Mouse (Mus musculus): ENCODE data around the gene Lamb3.
A peak's percentile ranks its signal among the peaks of the same experiment; 100 is the strongest.

Gene Lamb3

GRCm38 (mm10) chr1:193207503-193207902, at the start of gene Lamb3:
TSS of gene Lamb3 (plus strand) at chr1:193207699.
- no peak for DNase-seq (ENCODE audit: low spot score in 2 of 2)

DNA sequence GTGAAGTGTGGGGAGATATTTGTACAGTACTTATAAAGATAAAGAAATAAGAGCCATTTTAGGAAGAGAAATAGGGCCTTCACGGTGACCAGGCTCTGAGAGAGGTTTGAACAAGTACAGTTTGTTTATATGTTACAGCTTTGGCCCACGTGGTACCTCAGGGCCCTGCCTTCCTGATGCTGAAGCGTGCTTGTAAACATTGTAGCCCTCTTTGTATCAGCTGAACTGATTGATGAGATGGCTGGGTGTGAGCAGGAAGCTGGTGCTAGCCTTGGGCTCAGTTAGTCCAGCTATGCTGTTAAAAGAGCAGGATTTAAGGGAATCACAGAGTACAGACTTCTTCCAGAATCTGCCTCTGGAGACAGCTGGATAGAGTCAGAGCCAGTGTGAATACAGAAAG, 48.3 kb upstream of the Lamb3 start:
- no peak for DNase-seq (ENCODE audit: low spot score in 2 of 2)

GRCm38 (mm10) chr1:193159613-193160012, 47.9 kb upstream of the Lamb3 start:
- peak in 1 of 2 experiments; percentile 54 for DNase-seq (ENCODE audit: low spot score in 2 of 2)

- peak in 1 of 2 experiments; percentile 52 for DNase-seq (ENCODE audit: low spot score in 2 of 2)
These were observed 47.0 kb upstream of the Lamb3 start for GRCm38 (mm10) chr1:193160317-193161032.

DNA sequence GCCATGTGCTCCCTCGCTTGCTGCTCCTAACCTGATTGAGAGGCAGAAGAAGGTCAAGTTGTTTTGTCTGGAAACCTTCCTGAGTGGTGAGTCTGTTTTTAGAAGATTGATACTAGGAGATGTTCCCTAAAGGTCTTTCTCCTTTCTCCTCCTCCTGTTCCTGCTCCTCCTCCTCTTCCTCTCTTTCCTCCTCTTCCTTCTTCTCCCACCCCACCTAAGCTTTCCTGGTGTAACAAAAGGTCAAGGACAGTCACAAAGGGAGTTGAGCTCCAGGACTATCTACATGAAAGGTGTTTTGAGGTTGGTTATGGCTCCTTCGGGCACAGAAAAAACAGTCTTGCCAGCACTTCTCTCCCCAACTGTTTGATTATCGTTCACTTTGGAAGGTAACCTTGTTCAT, 39.8 kb upstream of the Lamb3 start, which contains the start of gene A130010J15Rik:
Gene A130010J15Rik, plus strand, starts transcription at position 301 of the 400 bp plus-strand sequence.
- no peak for DNase-seq (ENCODE audit: low spot score in 2 of 2)

- DNase-seq (ENCODE audit: low spot score in 2 of 2) = peak; percentile 57 to 70
These were observed 38.3 kb upstream of the Lamb3 start for GRCm38 (mm10) chr1:193169228-193169627.

DNA sequence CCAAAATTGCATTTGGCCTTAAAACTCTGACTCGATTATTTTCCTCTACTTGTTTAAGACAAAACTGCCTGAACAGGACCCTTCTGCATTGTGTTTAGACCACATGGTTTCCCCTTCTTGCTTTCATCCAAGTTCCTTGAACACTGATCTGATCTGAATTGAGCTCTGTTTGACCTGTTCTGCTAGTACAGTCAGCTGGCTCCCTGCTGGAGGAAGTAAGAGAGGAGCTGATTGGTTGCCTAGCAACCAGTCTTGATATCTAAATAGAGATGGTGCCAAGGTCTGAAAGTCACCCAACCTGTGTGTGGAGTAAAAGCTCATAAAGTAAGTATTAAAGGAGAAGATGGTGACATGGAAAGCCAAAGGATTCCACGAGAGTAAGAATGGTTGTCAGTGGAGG, 37.6 kb upstream of the Lamb3 start:
- DNase-seq (ENCODE audit: low spot score in 2 of 2) = peak in 1 of 2 experiments; percentile 49

GRCm38 (mm10) chr1:193172991-193173809, 34.3 kb upstream of the Lamb3 start:
- peak; percentile 98 for DNase-seq (ENCODE audit: low spot score in 2 of 2)

DNA sequence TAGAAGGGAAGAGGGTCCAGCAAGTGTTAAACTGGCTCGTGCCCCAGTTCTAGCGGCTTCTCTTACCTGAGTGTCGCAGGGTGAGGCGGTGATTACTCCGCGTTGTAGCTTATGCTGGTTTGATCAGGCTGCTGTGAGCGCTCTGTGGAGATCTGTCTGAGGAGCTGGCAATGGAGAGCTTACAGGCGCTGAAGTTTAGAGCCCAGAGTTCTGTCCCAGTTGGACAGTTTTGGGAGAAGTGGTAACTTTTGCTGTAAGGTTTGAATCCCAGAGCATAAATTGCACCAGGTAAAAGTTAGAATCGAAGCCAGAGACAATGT, 33.7 kb upstream of the Lamb3 start:
- DNase-seq (ENCODE audit: low spot score in 2 of 2) = no peak

DNA sequence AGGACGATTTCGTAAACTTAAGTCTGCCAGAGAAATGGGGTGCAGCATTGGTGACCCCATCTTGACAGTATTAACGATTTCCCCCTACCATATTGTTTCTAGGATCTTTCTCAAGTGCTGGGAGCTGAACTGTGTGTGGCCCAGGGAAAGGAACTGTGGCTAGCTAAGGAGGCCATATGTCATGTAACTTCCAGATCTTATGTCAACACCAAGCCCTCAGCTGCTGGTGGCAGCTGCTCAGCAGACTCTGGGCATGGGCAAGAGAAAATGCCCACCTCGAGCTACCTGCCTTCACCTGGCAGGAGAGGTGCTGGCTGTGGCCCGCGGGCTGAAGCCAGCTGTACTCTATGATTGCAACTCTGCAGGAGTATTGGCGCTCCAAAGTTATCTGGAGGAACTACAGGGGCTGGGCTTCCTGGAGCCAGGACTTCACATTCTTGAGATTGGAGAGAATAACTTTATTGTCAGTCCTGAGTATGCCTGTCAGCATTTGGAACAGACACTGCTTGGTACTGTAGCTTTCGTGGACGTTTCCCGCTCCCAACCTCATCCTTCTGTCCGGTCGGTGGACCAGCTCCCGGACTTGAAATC, 33.3 kb upstream of the Lamb3 start:
- no peak for DNase-seq (ENCODE audit: low spot score in 2 of 2)

DNA sequence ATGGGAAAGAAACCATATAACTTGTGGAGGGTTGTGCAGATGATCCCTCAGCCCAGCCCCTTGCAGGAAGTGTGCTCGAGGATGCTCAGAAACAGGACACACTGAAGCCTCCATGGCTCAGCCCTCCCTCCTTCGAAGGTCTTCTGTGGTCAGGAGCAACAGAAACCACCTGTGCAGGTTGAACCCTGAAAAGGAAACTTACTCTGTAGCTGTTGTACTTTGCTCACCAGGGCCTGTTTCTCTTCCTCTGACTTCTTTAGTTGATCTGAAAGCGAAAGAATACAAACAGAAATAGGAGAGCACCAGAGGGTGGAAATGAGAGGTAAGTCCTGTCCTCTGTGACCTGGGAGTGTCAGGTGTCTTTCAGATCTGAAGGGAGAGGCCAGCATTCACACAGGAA, 26.4 kb upstream of the Lamb3 start:
- DNase-seq (ENCODE audit: low spot score in 2 of 2) = no peak

- DNase-seq (ENCODE audit: low spot score in 2 of 2) = no peak
These were observed 19.2 kb upstream of the Lamb3 start for GRCm38 (mm10) chr1:193188257-193188656.

DNA sequence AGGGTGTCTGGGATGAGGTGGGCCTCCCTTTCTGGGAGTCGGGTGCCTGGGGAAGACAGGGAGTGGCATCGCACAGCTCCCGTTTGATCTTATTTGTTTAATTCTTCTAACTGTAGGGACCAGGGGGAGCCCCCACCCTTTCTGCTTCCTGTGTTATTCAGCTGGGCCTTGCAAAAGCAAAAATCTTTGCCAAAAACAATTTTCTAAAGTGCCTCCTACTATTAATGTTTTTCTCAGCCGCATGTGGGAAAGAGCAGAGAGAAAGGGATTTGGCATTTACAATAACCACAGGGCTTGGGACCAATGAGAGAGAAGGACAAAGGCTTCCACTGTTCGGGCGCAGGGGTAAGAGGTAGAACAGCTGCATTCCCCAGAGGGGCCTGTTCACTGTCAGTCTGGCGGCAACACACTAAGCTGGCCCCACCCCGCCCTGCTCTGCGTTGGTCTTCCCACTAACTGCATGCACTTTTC, 18.3 kb upstream of the Lamb3 start:
- DNase-seq (ENCODE audit: low spot score in 2 of 2) = peak; percentile 50 to 55

DNA sequence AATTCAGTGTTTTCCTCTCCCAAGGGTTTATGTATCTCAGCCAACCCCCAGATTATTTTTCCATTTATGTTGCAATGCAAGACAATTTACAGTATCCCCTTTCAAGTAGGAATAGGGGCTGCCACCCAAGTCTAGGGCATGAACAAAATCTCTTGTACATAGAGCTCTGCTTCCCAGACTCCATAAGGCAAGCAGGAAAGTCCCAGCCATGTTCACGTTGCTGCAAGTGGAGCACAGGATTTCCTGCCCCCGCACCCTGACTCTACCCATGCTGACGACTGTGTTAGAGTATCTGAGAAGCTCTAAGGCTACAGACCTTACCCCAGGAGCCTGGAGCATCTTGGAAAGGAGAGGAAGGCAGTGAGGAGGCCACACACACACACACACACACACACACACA, 17.7 kb upstream of the Lamb3 start:
- no peak for DNase-seq (ENCODE audit: low spot score in 2 of 2)

DNA sequence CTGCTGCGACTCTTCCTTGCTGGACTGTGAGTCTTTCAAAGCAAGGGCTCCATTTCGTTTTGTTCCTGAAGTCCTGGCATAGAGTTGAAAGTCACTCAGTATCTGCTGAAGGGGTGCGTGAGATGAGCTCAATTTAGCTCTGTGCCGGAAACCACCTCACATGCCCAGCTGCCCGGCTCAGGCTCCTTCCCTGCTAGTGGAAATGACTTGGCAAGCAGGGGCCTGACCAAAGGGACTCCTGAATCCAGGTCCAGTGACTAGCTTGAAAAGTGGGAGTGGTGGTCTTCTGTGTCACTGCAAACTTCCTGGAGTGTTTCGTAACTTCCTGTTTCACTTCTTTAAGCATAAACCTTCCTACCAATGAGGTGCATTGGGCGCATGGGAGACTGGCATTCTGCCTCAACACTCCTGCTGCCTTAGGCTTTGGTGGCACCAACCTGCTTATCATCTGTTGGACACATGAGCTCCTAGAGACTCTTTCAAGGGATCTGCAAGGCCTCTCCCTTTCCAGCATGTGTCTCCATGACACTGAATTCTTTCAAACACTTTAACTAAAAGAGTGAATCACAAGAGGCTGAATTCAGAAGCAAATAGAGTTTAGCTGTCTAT, 15.7 kb upstream of the Lamb3 start:
- no peak for DNase-seq (ENCODE audit: low spot score in 2 of 2)

GRCm38 (mm10) chr1:193194416-193195140, 12.9 kb upstream of the Lamb3 start:
- DNase-seq (ENCODE audit: low spot score in 2 of 2) = no peak

DNA sequence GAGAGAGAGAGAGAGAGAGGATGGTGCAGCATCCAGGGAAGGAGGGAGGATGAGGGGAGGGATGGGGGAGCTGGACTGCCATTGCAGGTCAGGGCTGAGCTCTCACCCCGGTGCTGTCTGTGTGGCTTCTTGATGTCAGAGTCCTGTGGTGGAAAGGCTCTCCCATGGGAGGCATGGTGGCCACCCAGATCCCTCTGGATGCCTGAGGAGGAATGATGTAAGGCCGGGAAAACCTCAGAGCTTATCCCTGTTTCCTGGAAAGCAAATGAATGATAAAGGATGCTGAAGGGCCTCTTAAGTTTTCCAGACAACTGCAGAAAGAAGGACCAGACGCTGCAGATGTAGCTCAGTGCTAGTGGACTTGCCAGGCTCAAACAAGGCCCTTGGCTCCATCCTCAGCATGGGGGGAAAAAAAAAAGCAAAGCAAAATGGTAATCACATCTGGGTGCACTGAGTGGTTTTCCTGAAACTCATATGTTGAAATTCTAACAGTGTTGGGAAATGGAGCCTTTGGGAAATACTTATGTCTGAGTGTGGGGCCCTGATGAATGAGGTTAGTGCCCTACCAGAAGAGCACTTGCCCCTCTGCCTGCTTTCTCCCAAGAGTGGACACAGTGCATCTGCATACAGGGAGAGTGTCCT, 12.2 kb upstream of the Lamb3 start:
- no peak for DNase-seq (ENCODE audit: low spot score in 2 of 2)

DNA sequence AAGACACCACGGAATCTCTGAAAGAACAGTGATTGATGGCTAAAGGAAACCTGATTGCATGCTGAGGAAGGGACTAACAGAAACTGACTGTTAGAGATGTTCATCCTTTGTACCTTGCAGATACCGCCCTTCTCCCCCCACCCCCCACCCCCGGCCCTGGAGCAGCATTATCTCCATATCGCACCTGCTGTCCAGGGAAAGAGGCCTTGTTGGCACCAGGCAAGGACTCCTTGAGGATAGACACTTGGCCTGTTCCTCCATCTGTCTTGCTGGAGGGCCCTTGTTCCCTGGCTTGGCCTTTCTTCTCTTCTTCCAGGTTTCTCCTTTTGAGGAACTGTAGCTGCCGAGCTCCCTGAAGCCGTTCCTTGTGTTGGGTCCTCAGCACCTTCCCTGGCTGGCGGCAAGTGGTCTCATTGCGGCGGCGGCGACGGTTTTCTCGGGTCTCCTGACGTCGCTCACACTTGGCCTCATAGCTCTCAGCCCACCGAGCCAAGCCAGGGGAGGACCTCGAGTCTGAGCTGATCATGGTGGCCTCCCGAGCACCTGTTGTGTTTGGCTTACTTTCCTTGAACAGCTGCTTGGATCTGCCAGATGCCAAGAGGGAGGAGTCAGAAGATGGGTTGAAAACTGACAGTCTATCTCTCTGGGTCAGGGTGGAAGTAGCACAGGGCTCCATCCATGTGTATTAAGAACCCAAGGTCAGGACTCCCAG, 9.8 kb upstream of the Lamb3 start:
- DNase-seq (ENCODE audit: low spot score in 2 of 2) = no peak

DNA sequence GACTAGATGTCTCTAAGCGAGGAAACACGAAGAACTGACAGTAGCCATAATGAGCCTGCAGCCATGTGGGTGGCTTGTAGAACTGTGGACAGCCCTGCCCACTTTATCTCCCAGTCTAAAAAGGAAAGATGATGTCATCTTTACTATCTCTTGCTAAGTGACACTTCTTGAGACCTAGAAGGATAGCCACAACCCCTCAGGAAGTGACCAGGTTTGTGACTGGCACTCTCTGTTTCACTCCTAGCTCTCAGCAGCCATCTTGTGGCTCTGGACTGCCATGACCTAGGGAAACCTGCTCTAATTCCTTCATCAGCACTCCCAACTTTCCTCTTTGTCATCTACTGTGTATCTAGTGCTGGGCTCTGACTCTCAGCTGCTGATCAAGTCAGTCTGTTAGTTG, 9.2 kb upstream of the Lamb3 start:
- DNase-seq (ENCODE audit: low spot score in 2 of 2) = no peak

DNA sequence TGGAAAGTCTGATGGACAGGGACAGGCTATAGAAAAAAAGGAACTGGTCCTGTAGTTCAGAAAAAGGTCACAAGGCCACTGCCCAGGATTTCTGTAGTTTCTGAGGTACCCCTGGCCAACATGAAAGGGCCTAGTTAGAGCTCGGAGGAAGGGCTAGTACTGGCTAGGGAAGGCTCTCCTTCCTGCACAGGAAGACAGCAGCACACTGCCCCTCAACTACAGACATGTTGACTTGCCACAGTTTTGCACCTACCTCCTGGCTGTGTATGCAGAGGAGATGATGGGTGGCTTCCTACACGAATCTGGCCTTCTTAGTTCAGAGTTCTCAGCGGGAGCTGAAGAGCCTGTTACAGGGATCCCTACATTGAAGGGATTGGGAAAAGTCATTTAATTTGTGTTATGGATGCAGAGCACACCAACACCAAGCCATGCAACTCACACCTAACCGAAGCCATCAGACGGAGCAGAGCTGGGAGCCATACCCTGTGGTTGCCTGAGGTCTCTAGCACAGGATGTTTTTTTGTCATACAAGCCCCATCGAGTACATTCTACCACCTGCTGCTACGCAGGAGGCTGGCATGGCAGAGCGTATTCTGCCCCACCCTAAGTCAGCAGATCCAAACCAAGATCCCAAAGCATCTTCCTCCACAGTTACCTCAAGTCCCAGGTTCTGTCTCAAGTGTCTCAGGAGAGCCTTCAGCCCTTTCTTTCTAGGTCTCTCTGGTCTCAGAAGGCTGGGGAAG, 6.7 kb upstream of the Lamb3 start:
- peak; percentile 62 to 65 for DNase-seq (ENCODE audit: low spot score in 2 of 2)

Data from thymus, postnatal 10 days (tissue).